Mouse (Mus musculus) gastrocnemius, postnatal 4 days (tissue): ENCODE measurements around the gene Epb41l4b. TPM values are rescaled to one million over a fixed set of nuclear protein-coding genes. Genes with fewer than 3 reads are reported as not detected.

ENCODE experiments used
- DNase-seq, 2 experiments: peaks; one replicate each; pipeline ENCODE4 v3.0.0; 2021 to 2022; ENCODE audit warnings: low spot score in 2 of 2, mixed read lengths in 2 of 2
- long read RNA-seq, 2 experiments: library from polyadenylated mRNA; stranded (forward); transcript quantifications; one replicate each; pipeline ENCODE4 v2.0.0; 2021
- total RNA-seq, 2 experiments: library from RNA; stranded (reverse); gene quantifications; 2 replicates each; pipeline ENCODE4 v1.2.3; 2021

Epb41l4b gene
- total RNA-seq: 10 to 100 TPM; 14.7 to 16.3 TPM
- long read RNA-seq, experiment 1, full-length matches to known transcripts: 25 of 31 reads
- long read RNA-seq, experiment 1, partial matches to known transcripts: 2 of 31 reads
- long read RNA-seq, experiment 1, other reads (novel, unspliced or antisense): 4 of 31 reads
- long read RNA-seq, experiment 2, transcript Epb41l4b-201 (16 exons, 3,247 nt): major isoform, 15 of 18 reads
- long read RNA-seq, experiment 2, partial matches to known transcripts: 0 of 18 reads
- long read RNA-seq, experiment 2, other reads (novel, unspliced or antisense): 3 of 18 reads

GRCm38 (mm10) chr4:57143026-57143937 is at the start of gene Epb41l4b:
Epb41l4b (minus strand) TSS chr4:57143437.
- DNase-seq: peak; percentile 76 to 77

DNA sequence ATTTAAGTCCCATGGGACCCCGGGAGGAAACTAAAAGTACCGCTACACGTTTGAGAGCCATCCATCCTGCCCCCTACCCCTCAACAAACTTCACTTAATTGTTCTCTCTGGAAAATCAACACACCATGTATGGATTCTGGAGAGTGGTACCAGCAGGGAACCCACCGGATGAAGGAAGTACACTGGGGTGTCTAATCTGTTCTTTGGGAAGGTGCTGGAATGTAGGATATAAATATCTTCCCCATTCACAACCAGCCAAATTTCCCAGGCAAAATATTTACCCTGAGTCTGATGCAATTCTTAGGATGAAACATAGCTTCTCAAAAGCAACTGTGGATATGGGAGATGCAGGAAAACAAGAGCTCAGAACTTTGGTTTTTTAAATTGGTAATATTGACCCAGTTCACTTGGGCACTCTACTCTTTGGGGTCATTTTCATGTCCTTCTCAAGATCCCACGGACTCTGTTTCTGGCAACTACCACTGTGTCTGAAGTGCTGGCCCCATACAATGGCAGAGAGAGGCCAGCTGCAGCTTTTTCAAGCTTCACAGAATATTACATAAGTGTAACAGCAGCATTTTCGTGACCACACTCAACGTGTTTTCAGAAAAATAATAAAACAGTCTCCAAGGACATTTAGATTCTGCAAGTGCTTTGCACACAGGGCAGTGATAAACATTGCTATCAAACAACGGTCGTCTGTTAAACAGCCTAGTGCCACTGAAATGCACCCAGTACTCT is 48.5 kb upstream of the Epb41l4b start:
- no peak for DNase-seq

DNA sequence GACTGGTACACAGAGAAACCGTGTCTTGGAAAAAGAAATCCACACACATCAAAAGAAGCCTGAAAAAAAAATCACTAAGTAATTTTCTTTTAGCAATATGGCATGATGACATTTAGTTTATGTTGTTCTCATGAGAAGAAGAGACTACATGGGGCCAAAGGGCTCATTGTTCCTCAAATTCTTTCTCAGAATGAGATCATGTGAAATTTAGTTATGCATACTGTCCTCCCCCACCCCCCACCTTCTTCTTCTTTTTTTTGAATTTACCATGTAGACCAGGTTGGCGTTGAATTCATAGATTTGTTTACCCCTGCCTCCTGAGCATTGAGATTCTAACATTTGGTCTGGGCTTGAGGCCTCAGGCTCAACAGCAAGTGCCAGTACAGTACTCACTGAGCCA is 46.6 kb upstream of the Epb41l4b start:
- DNase-seq: no peak

- no peak for DNase-seq
Observed at GRCm38 (mm10) chr4:57186035-57186434, 42.8 kb upstream of the Epb41l4b start.

- DNase-seq: no peak
Observed at GRCm38 (mm10) chr4:57185462-57185861, 42.2 kb upstream of the Epb41l4b start.

GRCm38 (mm10) chr4:57183493-57183892 is 40.3 kb upstream of the Epb41l4b start:
- DNase-seq: peak in 1 of 2 experiments; percentile 70

DNA sequence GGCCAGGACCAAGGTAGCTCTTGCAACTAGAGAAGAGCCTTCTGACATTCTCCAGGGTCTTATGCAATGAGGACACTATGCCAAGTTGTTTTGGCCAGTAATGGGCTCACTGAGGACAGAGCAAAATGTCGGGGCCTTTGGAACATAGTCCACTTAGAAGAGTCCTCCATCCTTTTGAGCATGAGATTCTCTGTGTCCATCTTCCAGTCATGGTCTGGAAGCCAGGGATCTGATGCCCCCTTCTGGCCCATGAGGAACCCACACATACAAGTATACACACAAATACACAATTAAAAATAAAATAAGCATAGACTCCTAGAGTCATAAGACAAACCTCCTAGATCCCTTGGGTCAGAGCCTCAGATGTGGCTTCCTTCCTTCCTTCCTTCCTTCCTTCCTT is 38.3 kb upstream of the Epb41l4b start:
- DNase-seq: no peak

DNA sequence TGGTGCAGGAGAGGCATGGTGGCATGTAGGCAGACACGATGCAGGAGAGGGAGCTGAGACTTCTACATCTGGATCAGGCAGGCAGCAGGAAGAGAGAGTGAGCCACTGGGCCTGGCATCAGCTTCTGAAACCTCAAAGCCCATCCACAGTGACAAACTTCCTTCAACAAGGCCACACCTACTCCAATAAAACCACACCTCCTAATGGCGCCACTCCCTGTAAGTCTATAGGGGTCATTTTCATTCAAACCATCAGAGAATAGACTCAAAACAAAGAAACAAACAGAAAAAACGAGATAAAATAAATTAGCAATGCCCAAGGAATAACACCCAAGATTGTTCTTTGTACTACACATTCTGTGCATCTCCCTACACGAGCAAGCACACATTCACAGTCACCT is 35.6 kb upstream of the Epb41l4b start:
- DNase-seq: no peak

GRCm38 (mm10) chr4:57175329-57175728 is 32.1 kb upstream of the Epb41l4b start:
- DNase-seq: no peak

GRCm38 (mm10) chr4:57172861-57173260 is 29.6 kb upstream of the Epb41l4b start:
- no peak for DNase-seq

DNA sequence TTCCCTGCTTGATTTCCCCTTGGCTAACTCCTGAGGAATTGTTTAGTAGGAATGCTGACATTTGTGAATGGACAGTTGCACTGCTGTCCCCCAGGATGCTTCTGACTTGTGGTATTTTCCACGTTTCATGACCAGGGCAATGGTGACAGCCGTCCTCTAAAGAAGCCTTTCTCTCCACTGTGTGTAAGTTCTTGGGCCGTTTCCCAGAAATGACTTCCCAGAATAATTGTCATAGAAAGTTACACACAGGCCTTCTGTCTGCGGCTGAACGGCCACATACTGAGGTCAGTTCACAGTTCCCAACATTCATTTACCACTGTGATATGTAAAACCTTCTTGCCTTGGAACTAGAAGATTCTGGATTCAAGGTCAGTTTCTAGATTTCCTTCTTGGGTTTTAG is 28.6 kb upstream of the Epb41l4b start:
- peak in 1 of 2 experiments; percentile 24 for DNase-seq

DNA sequence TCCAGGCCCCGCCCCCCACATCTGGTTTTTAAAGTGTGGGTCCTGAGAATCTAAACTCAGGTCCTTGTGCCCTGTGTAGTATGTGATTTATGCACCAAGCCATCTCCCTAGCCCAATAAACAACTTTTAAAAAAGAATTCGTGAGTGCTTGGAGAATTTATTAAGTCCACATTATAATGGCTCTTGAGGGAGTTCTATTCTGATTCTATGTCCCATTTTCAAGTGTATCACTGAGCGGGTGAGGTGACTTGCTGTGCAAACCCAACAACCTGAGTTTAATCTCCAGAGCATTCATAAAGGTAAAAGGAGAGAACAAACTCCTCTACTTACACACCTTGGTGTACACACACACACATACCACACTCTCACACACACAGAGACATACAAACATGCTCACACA is 25.4 kb upstream of the Epb41l4b start:
- DNase-seq: no peak

- DNase-seq: no peak
Observed at GRCm38 (mm10) chr4:57168277-57168676, 25.0 kb upstream of the Epb41l4b start.

- DNase-seq: no peak
Observed at GRCm38 (mm10) chr4:57166922-57167870, 24.0 kb upstream of the Epb41l4b start.

- DNase-seq: no peak
Observed at GRCm38 (mm10) chr4:57165654-57166053, 22.4 kb upstream of the Epb41l4b start.

DNA sequence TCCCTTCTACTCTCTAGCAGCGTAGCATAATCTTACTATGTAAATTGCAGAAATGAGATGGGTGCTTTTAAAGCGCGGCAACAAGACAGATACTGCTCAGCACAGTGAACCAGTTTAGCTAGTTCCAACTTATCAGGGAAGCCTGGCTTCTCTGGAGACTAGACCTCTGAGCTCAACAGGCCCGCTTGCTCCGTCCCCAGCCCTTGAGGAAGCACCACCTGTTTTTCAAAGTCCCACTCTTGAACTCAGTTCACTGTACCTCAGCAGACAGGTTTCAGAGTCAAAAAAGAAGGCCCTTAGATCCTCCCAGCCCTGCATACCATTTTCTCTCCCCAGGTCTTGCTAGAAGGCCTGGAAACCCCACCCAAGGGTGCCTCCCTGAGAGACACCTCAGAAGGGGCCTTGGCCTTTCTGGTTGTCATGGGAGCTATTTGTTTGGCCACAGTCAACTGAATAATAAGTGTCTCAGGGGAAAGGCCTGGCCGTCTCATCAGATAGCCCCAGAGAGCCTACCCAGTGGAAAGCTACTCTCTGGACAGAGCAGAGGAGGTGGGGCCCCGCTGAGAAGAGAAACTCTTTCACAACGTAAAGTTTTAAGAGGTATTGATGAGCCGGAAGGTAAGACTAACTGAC is 21.5 kb upstream of the Epb41l4b start:
- DNase-seq: no peak

GRCm38 (mm10) chr4:57162789-57163722 is 19.8 kb upstream of the Epb41l4b start:
- no peak for DNase-seq

- DNase-seq: no peak
Observed at GRCm38 (mm10) chr4:57160571-57160970, 17.3 kb upstream of the Epb41l4b start.
